Mouse (Mus musculus) heart, postnatal 14 days (tissue): Measurements from ENCODE around the gene Olfr1107. TPM values are rescaled to one million over a fixed set of nuclear protein-coding genes. Genes with fewer than 3 reads are reported as not detected.

Experiments
- DNase-seq, 2 experiments: peaks; one replicate each; pipeline ENCODE4 v3.0.0; 2021 to 2022
- intact Hi-C: fragments of 180-260 bp; cut with DNase I; formaldehyde crosslinking; loops from one replicate; pipeline ENCODE4 v1.15.1; 2025
- long read RNA-seq, 2 experiments: library from polyadenylated mRNA; stranded (forward); transcript quantifications; one replicate each; pipeline ENCODE4 v2.0.0; 2021
- total RNA-seq, 2 experiments: library from RNA; stranded (reverse); gene quantifications; 2 replicates each; pipeline ENCODE4 v1.2.3; 2021

The Olfr1107 gene
- not detected for total RNA-seq
- long read RNA-seq, experiment 1 = 0 reads
- long read RNA-seq, experiment 2 = 0 reads

DNA sequence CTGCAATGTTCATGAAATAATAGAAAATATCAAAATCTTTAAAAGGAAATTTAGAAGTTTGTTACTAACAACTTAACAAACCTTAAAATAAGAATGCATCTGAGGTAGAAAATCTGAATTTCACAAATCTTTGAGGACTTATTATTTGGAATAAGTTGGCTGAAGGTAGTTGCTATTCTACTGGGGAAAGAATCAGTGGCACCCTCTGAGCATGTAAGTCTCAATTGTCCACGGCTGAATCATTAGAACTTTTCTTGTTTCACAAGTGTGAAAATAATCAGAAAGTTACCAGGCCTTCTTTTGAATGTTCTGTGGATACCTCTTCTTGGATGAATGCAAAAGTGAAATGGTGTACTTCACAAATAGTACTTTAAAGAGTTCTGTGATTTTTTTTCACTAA lies at the start of gene Olfr1107:
Gene Olfr1107, minus strand, starts transcription at position 101 of the 400 bp plus-strand sequence.
- intact Hi-C loops = no loop called here
- no peak for DNase-seq

DNA sequence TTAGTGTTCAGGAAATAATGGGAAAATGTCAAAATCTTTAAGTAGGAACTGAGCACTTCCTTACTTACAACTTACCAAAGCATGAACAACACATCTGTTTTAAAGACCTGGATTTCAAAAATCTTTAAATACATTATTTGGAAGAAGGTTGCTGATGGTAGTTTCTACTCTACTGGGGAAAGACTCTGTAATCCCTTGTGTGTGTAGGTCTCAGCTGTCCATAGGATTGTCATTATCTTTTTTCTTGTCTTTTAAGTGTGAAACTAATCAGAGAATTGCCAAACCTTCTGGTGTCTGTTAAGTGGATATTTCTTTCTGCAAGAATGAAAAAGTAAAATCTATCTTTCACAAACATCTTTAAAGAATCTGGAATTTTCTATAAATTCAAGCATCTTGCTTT lies 38.9 kb upstream of the Olfr1107 start, which contains the start of gene Olfr259:
Gene Olfr259, minus strand, starts transcription at position 101 of the 400 bp plus-strand sequence.
- intact Hi-C loops = no loop called here
- no peak for DNase-seq

DNA sequence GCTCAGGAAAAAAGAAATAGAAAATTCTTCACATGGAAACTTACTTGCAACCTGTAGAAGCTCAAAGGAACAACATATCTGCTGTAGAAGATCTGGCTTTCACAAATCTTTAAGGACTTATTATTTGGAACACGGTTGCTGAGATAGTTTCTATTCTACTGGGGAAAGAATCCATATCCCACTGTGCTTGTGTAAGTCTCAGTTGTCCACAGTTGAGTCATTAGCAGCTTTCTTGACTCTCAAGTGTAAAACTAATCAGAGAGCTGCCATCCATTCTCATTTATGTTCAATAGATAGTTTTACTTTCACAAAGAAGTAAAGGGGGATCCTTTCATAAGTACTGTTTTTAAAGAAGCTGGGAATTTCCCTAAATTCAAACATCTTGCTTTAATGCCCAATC lies 20.3 kb upstream of the Olfr1107 start, which contains the start of gene Olfr1109:
Gene Olfr1109, minus strand, starts transcription at position 101 of the 400 bp plus-strand sequence.
- intact Hi-C loops = no loop called here
- DNase-seq = no peak

GRCm38 (mm10) chr2:87052173-87052572 lies 23.4 kb downstream of the Olfr1107 start, which contains the start of gene Olfr1106:
Gene Olfr1106, minus strand, starts transcription at chr2:87052273.
- intact Hi-C loops = no loop called here
- no peak for DNase-seq

GRCm38 (mm10) chr2:87036431-87036830 lies 39.2 kb downstream of the Olfr1107 start, which contains the start of gene Olfr1105:
Gene Olfr1105, minus strand, starts transcription at chr2:87036531.
- intact Hi-C loops = no loop called here
- no peak for DNase-seq

DNA sequence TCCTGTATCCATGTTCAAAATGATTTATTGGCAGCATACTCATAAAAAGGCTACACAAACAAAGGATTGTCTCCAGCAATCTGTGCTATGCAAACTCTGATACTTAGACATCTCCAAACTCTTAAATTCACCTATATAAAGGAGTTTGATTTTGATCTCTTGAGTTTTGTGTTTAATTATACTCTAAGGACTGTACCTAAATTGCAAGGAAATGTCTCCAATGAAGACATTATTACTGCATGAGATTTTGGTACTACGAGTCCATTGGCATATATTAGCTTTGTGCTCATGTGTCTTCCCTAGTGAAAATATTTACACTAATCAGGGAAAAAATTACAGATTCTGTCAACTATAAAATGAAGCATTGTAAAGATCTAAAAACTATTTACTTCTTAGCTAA lies 48.6 kb downstream of the Olfr1107 start, which contains the start of gene Olfr1104:
Gene Olfr1104, minus strand, starts transcription at position 101 of the 400 bp plus-strand sequence.
- no peak for DNase-seq
- intact Hi-C loops = no loop called here

Other genes with a start within 250 kb of the Olfr1107 start
- gene Olfr1095, start 224.1 kb downstream of the Olfr1107 start, total RNA-seq = not detected
- gene Gm13723, start 201.0 kb downstream of the Olfr1107 start, total RNA-seq = not detected
- gene Olfr1097, start 183.6 kb downstream of the Olfr1107 start, total RNA-seq = not detected
- gene Olfr1098, start 151.3 kb downstream of the Olfr1107 start, total RNA-seq = not detected
- gene Olfr1099, start 115.1 kb downstream of the Olfr1107 start, total RNA-seq = not detected
- not detected for gene Olfr1100, start 95.9 kb downstream of the Olfr1107 start, total RNA-seq
- not detected for gene Olfr1101, start 84.6 kb downstream of the Olfr1107 start, total RNA-seq
- gene Olfr1102, start 77.4 kb downstream of the Olfr1107 start, total RNA-seq = not detected
- not detected for gene Olfr1104, start 48.7 kb downstream of the Olfr1107 start, total RNA-seq
- not detected for gene Olfr1105, start 39.3 kb downstream of the Olfr1107 start, total RNA-seq
- not detected for gene Olfr1106, start 23.5 kb downstream of the Olfr1107 start, total RNA-seq
- gene Olfr1109, start 20.2 kb upstream of the Olfr1107 start, total RNA-seq = not detected
- gene Olfr259, start 38.8 kb upstream of the Olfr1107 start, total RNA-seq = not detected
- not detected for gene Olfr1110, start 64.5 kb upstream of the Olfr1107 start, total RNA-seq
- gene Olfr1111, start 76.8 kb upstream of the Olfr1107 start, total RNA-seq = not detected
- not detected for gene Olfr1112, start 112.0 kb upstream of the Olfr1107 start, total RNA-seq
- gene Olfr1113, start 133.2 kb upstream of the Olfr1107 start, total RNA-seq = not detected
- not detected for gene Olfr1115, start 172.2 kb upstream of the Olfr1107 start, total RNA-seq
- not detected for gene Olfr1116, start 191.7 kb upstream of the Olfr1107 start, total RNA-seq
- gene Olfr1118, start 231.8 kb upstream of the Olfr1107 start, total RNA-seq = not detected